Mouse (Mus musculus): Measurements from ENCODE around the gene Rgl3.

DNA sequence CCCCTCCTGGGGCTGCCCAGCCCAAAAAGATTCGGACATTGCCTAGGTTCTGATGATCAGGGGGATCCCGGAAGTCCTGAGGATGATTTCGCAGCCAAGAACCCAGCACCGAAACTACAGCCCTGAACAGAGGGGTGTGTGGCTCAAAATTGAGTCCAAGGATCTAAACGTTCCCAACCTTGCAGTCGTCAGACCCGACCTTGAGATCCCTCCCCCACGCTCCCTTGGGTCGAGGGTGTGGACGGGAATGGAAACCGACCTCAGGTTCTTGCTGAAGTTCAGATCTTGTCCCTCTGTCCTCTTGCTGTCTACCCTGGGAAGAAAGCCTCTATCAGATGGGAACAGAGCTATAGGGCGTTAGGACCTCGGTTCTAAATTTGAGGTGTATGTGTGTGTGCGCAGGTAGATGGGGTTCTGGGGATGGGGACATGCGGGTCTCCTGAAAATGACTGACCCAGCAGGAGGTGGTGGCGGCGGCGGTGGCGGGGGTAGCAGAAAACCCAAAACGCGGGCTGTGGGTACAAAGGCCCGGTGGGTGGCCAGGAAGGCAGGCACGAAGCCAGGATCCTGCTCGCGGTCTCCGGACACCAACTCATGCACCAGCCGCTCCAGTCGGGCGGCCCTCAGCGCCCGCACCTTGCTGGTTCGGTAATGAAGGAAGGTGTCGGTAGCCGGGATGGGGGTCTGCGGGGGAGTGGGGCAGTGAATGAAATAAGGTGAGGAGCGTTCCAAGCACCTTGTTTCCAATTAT lies 1.5 kb downstream of the Rgl3 start:
- no peak for TF ChIP-seq CTCF (IDR thresholded peaks at IDR 0.05; ENCODE audit: low read depth, low read length)
- TF ChIP-seq POLR2A (IDR thresholded peaks at IDR 0.05; ENCODE audit: extremely low read depth, insufficient read depth, low read length), result no peak
